Mouse (Mus musculus): ENCODE data around the gene Pinlyp.

DNA sequence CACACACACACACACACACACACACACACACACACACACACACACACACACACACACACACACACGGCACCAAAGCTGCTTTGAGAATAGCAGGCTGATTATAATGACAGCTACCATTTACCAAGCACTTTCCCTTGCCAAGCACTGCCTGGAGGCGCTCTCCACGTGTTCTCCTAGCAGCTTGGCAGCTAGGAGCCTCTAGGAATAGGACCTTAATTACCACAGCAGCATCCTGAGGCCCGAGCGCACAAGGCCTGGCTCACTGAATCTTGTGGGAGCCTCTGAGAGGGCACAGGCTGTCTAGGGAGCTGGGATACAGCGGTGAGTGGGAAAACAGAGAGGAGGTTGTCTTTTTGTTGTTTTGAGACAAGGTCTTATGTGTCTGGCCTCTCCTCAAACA lies 28.3 kb downstream of the Pinlyp start:
- no peak for TF ChIP-seq TAL1 (IDR thresholded peaks at IDR 0.05; ENCODE audit: low read length)
- no peak for TF ChIP-seq GATA1 (IDR thresholded peaks at IDR 0.05; ENCODE audit: low read length)
